In the genomic region with DNA sequence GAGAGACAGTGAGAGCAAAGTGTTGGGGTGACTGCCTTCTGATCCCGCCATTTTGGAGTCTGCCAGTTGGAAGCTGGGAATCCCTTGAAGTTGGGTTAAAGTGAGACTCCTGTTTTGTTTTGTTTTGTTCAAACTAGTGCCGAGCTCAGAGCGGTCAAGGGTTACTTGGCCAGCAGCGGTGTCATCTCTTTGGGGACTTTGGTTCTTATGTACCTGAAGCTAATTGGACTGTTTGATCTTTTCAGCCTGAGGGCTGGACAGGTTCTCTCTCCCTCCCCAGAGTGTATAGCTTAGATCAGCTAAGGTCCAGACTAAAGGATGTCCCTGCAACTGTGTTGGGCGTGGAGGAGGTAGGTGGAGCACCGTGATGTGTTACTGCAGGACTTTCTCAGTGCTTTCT, we compare ENCODE assay signal across 23 mouse cellular contexts. TPM values are rescaled to one million over a fixed set of nuclear protein-coding genes. Genes with fewer than 3 reads are reported as not detected.
DNase-seq lines count a peak whose midpoint lies in the region; ATAC-seq lines count a peak whose summit lies in the region.
"Had no signal": no experiment of that assay in that cellular context is flagged by ENCODE, and none has a peak within 500 bp of the region (broad histone marks: within the 10 kb centered on the region; RNA-seq: fewer than 3 reads in every experiment).

No protein-coding gene starts in this region.

- no peaks in the 10 kb centered on the region for H3K27me3 ChIP-seq in kidney, embryonic 14.5 days (ENCODE audit: control insufficient read depth, insufficient read depth, low read length)
- no peaks in the 10 kb centered on the region for H3K27me3 ChIP-seq in liver, embryonic 13.5 days
- H3K27me3 ChIP-seq in liver, embryonic 11.5 days (replicated peaks; ENCODE audit: control insufficient read depth, insufficient read depth, low read length), result no peaks in the 10 kb centered on the region
- H3K27me3 ChIP-seq: embryonic facial prominence, embryonic 15.5 days; heart, embryonic 13.5 days had no signal

- 83% methylated on average over 6 of the region's 6 CpGs for WGBS in kidney, embryonic 14.5 days
- 64% methylated on average over 6 of the region's 6 CpGs for WGBS in liver, embryonic 13.5 days (ENCODE audit: insufficient replicate concordance)
- 75% methylated on average over 6 of the region's 6 CpGs for WGBS in liver, embryonic 11.5 days

- no peak overlapping the region for H3K4me2 ChIP-seq in kidney, embryonic 14.5 days (replicated peaks; ENCODE audit: low read depth, low read length)
- no peak overlapping the region for H3K4me2 ChIP-seq in liver, embryonic 13.5 days
- H3K4me2 ChIP-seq in liver, embryonic 11.5 days, result no peak overlapping the region
- H3K4me2 ChIP-seq: embryonic facial prominence, embryonic 15.5 days; heart, embryonic 13.5 days had no signal

- ATAC-seq in kidney, embryonic 14.5 days (ENCODE audit: low FRiP score, low TSS enrichment), result no peak
- ATAC-seq in liver, embryonic 13.5 days (ENCODE audit: low read depth), result peak; percentile 39; the same call in 1 of the 2 replicates
- ATAC-seq in liver, embryonic 11.5 days (replicated peaks; ENCODE audit: low FRiP score), result no peak
- ATAC-seq in inflammation-experienced regulatory T-cells, adult 6 months, result no peak
- ATAC-seq: CD4-positive, CD25-positive, alpha-beta regulatory T cell, adult 4 months; forebrain, embryonic 14.5 days had no signal

- no peaks in the 10 kb centered on the region for H3K9me3 ChIP-seq in kidney, embryonic 14.5 days (ENCODE audit: control insufficient read depth, low read length)
- H3K9me3 ChIP-seq in liver, embryonic 13.5 days (replicated peaks), result no peaks in the 10 kb centered on the region
- no peaks in the 10 kb centered on the region for H3K9me3 ChIP-seq in liver, embryonic 11.5 days (ENCODE audit: control insufficient read depth, low read length)
- H3K9me3 ChIP-seq: embryonic facial prominence, embryonic 15.5 days; forebrain, embryonic 10.5 days; heart, embryonic 13.5 days had no signal

- H3K36me3 ChIP-seq in kidney, embryonic 14.5 days (ENCODE audit: control insufficient read depth, insufficient read depth, low read length), result no peaks in the 10 kb centered on the region
- no peaks in the 10 kb centered on the region for H3K36me3 ChIP-seq in liver, embryonic 13.5 days
- H3K36me3 ChIP-seq in liver, embryonic 11.5 days (ENCODE audit: control insufficient read depth, insufficient read depth, low read length), result no peaks in the 10 kb centered on the region
- H3K36me3 ChIP-seq: embryonic facial prominence, embryonic 15.5 days; forebrain, embryonic 10.5 days; heart, embryonic 13.5 days had no signal

- H3K27ac ChIP-seq in kidney, embryonic 14.5 days (ENCODE audit: low read depth, low read length), result no peak overlapping the region
- peak overlapping the region; percentile 18; the same call in 1 of the 2 replicates for H3K27ac ChIP-seq in liver, embryonic 13.5 days
- no peak overlapping the region for H3K27ac ChIP-seq in liver, embryonic 11.5 days (ENCODE audit: low read depth, low read length)
- H3K27ac ChIP-seq: embryonic facial prominence, embryonic 15.5 days; forebrain, embryonic 10.5 days; heart, adult 2 months; heart, embryonic 13.5 days had no signal

- H3K4me1 ChIP-seq in kidney, embryonic 14.5 days (ENCODE audit: control insufficient read depth, insufficient read depth, low read length), result no peaks in the 10 kb centered on the region
- H3K4me1 ChIP-seq in liver, embryonic 13.5 days (replicated peaks), result 0 out of 2 replicates have a peak, but pooled peaks cover 3% of the 10 kb centered on the region
- H3K4me1 ChIP-seq in liver, embryonic 11.5 days (replicated peaks; ENCODE audit: control insufficient read depth, insufficient read depth, low read length), result no peaks in the 10 kb centered on the region
- H3K4me1 ChIP-seq: embryonic facial prominence, embryonic 15.5 days; forebrain, embryonic 10.5 days had no signal

- peak; percentile 73 for DNase-seq in heart, adult 11 months
- DNase-seq in heart, adult 8-10 months (ENCODE audit: low spot score), result no peak
- peak; percentile 29 to 39 for DNase-seq in kidney, adult 8-10 months
- no peak for DNase-seq in liver, embryonic 13.5 days
- no peak for DNase-seq in liver, embryonic 11.5 days (ENCODE audit: low spot score)
- peak; percentile 44 for DNase-seq in yolk sac, embryonic 10.5 days (ENCODE audit: low spot score)
- DNase-seq: adrenal gland, postnatal 10 days; B cell, adult 2 months; cerebellum, adult 11 months; cerebellum, adult 8-10 months; cerebellum, postnatal 14 days; embryo, embryonic 11 days; gastrocnemius, postnatal 36 days; heart, postnatal 36 days had no signal

- H3K9ac ChIP-seq in kidney, embryonic 14.5 days (ENCODE audit: low read depth, low read length), result no peak overlapping the region
- H3K9ac ChIP-seq in liver, embryonic 13.5 days, result no peak overlapping the region
- H3K9ac ChIP-seq in liver, embryonic 11.5 days (ENCODE audit: low read depth, low read length), result no peak overlapping the region
- H3K9ac ChIP-seq: embryonic facial prominence, embryonic 15.5 days; heart, embryonic 13.5 days had no signal

- no peak overlapping the region for H3K4me3 ChIP-seq in kidney, embryonic 14.5 days (ENCODE audit: low read length)
- no peak overlapping the region for H3K4me3 ChIP-seq in liver, embryonic 13.5 days (replicated peaks)
- no peak overlapping the region for H3K4me3 ChIP-seq in liver, embryonic 11.5 days (ENCODE audit: low read depth, low read length)
- H3K4me3 ChIP-seq: embryonic facial prominence, embryonic 15.5 days; erythroblast, embryonic 14.5 days; forebrain, embryonic 10.5 days; heart, adult 2 months; heart, embryonic 13.5 days had no signal

RNA-seq across cellular contexts. Expression of gene Mturn, which starts 44.9 kb away (rescaled TPM):
- 10 to 100 TPM; 10.7 to 18.6 (median 13.4) TPM for total RNA-seq in heart, adult 8-10 months (2022)
- 3.8 and 4.2 TPM in 2 replicates for polyA plus RNA-seq in kidney, embryonic 14.5 days (2014; fragmentation: Nextera tagmentation; extraction: Ambion mirVana)
- 0.88 and 1.2 TPM in 2 replicates for polyA plus RNA-seq in liver, embryonic 13.5 days (2015; fragmentation: Nextera tagmentation; extraction: Ambion mirVana)
- 1.4 and 1.8 TPM in 2 replicates for polyA plus RNA-seq in liver, embryonic 11.5 days (2014; fragmentation: Nextera tagmentation; extraction: Ambion mirVana)
- polyA plus RNA-seq in inflammation-experienced regulatory T-cells, adult 6 months (2017; shearing (Covaris generic)), result 10 to 100 TPM; 12.1 to 20.4 (median 17.0) TPM

Comparison
In these comparisons a context has a peak if more than half of its experiments do, and no peak if none do; other contexts are left out.
1. DNase-seq: peak in heart, adult 11 months (single experiment), kidney, adult 8-10 months (2 of 2) and yolk sac, embryonic 10.5 days (single experiment); none in heart, adult 8-10 months (single experiment), liver, embryonic 13.5 days (single experiment) and liver, embryonic 11.5 days (single experiment).